Mouse (Mus musculus) inflammation-experienced regulatory T-cells (primary cell): ENCODE data around the gene F930015N05Rik. TPM values are rescaled to one million over a fixed set of nuclear protein-coding genes. Genes with fewer than 3 reads are reported as not detected.

Source experiments
- polyA plus RNA-seq, 2 experiments: library from polyadenylated mRNA; unstranded; fragments of 100-300 nt; shearing (Covaris generic); gene quantifications; one replicate each; pipeline ENCODE4 v1.2.1; 2017

Gene F930015N05Rik
- 1 to 10 TPM in 1 of 2 experiments, not detected in 1; 1.8 TPM for polyA plus RNA-seq

GRCm38 (mm10) chr11:64436412-64436727, at the start of gene F930015N05Rik:
TSS of gene F930015N05Rik (minus strand) at chr11:64436653.

DNA sequence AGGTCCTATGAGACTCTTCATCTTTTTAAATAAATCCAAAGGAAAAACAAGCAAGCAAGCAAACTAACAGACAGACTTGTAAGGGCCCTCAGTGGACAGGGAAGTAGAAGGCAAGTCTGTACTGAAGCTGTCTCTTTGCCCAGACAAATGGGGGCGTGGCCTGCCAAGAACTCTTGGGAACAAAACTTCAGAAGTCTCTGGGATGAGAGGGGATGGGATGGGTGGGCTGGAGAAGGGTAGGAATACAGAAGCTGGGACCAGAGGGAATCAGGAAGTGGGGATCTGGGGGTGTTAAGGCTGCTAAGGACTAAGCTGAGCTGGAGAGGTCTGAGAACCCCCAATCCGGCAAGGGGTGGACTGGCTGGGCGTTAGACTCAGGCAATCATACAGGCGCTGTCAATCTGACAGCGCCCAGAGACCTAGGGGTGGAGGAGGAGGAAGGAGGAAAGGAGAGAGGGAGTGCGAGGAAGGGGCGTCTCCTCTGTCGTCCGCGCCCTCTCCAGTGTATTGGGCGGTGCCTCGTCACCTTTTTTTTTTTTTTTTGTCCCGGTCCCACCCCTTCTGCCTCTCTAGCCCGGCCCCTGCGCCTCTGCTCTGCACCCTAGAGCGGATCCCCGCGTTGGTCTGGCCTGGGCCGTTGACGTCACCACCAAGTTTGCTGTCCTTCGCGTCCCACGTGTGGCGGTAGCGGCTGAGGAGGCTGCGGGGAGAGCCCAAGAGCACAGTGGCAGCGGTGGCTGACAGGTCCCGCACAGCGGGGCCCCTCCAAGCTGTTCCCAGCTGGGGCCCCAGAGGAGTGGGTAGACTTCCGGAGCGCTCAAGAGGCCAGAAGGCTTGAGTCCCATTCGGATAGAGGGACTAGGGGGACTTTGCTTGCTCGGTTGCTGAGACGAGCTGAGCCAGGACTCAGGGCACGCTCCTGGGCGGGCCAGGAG, 1.6 kb downstream of the F930015N05Rik start, which contains the start of gene Hs3st3a1:
Gene Hs3st3a1, plus strand, starts transcription at position 722 of the 935 bp plus-strand sequence.

Other genes starting within 250 kb of the F930015N05Rik start
- under 1 TPM in 1 of 2 experiments, not detected in 1; 0.51 TPM for gene Hs3st3a1, start 1.3 kb downstream of the F930015N05Rik start, polyA plus RNA-seq